Mouse (Mus musculus): ENCODE data around the gene Adamts8. TPM values are rescaled to one million over a fixed set of nuclear protein-coding genes. Genes with fewer than 3 reads are reported as not detected.
A peak's percentile ranks its signal among the peaks of the same experiment; 100 is the strongest.

The Adamts8 gene
- polyA plus RNA-seq, 3 experiments from 2014 or later: 0.16 to 0.30 (median 0.21) TPM

DNA sequence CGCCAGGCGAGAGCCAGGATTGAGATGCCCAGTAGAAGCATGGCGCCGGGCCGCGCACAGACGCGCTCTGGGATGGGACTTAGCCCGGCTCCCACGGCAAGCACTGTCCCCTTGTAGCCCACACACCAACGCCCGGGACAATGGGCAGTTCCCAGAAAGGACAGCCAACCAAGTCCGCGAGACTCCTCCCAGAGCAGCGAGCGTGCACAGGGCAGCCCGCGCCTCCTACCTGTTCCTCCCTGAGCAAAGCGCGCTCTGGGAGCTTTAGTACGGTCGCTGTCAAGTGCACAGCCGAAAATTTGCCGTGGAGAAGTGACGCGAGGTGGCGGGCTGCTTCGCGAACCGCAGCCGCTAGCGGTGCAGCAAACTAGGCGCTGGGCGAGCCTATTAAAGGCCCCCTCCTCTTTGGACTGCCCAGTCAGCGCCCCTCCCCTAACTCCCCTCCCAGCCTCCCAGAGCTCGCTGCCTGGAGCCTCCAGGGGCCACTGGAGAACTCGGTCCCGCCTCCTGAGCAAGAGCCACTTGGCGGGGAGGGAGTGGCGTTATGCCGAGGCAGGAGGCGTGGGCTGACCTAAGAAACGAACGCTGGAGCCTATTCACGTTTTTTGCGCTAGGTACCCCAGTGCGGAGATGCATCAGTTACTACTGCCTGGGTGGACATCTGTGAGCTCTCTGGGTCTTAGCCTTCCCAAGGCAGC, 20.0 kb upstream of the Adamts8 start, which contains the start of gene Adamts15:
Adamts15 (minus strand) TSS at position 256 of the 698 bp plus-strand sequence.
- ATAC-seq: no peak

GRCm38 (mm10) chr9:30928759-30929158, 13.6 kb upstream of the Adamts8 start:
- ATAC-seq: no peak

DNA sequence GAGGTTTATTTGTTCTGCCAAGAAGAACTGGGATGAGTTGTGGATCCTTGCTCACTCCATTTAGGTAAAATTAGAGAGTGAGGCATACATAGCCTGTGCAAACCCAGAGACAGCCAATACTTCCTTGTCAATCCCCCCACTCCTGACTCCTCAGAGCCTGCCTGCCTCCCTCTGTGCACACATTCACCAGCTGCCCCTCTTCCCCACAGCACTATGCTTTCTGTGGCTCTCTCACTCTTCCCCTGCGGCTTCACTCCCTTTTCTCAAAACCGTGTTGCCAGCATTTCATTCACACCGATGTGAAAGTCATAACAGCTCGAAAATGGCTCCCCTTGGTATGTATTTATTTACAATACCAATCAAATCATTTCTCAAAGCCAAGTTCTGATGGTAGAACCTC, 10.0 kb upstream of the Adamts8 start:
- no peak for ATAC-seq

DNA sequence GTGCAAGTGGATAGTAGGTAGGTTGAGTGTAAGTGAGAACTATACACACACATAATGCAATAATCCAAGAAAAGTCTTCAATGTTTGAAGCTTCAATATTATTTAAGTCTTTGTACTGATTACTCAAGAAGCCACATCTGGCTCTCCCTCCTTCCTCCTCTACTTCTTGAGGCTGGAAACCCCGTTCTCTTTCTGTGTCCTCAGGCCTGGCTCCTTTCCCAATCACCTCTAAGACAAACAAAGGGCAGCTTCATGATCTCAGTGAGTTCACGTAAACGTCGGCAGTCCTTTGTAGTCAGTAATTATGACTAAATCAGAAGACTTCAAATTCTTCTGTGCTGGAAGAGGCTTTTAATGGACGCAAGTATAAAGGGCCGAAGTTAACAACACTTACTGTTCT, 7.5 kb upstream of the Adamts8 start:
- ATAC-seq: no peak

- no peak for ATAC-seq
These were observed 5.5 kb upstream of the Adamts8 start for GRCm38 (mm10) chr9:30936674-30937438.

DNA sequence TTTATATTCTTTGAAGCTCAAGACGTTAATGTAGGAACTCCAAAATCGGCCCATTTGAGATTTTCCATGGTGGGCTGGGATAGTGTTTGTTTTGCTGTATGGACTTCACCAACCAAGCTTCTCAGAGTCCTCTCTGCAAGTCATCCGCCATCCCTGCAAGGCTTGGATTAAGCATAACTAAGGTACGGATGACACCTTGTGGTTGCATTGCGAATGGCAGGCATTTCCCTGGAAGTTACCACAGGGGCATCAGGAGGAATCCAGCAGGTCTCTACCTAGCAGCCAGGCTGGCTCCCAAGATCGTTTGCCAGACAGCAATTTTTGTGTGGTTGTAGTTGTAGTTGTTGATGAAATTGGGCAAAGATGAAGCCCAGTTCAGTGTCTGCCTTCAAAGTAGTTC, 2.0 kb upstream of the Adamts8 start:
- ATAC-seq: peak; percentile 46

DNA sequence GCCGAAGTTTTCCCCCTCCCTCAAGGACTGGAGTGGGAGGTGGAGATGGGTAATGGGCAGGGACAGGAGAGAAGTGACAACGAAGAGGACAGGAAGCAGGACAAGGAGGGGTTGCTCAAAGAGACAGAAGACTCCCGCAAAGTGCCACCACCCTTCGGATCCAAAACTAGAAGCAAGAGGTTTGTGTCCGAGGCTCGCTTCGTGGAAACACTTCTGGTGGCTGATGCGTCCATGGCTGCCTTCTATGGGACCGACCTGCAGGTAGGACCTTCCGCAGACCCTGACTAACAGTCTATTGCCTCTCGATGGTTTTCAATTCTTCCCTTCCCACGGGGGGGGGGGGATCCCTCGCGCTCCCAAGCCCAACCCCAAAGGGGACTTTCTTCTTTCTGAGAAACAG, 979 bp downstream of the Adamts8 start:
- no peak for ATAC-seq

- no peak for ATAC-seq
These were observed 1.9 kb downstream of the Adamts8 start for GRCm38 (mm10) chr9:30944234-30944633.

- ATAC-seq: no peak
These were observed 2.9 kb downstream of the Adamts8 start for GRCm38 (mm10) chr9:30945276-30945675.

DNA sequence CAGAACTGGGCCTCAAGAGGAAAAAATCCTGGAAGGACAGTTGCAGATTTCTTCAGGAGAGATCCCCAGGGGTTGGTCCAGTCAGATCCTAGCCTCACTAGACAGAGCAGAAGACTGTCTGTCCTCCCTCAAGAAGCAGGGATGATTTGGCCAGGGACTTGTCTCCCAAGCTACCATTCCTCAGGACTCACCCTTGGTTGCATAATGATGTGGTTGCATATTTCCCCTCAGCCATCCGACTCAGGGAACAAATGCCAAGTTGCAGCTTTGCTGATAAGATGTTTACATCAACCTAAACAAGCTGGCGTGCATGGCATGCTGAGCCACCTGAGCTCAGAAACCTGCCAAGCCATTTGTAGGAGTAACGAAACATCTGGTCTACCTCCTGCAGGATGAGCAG, 7.1 kb downstream of the Adamts8 start:
- no peak for ATAC-seq

GRCm38 (mm10) chr9:30949971-30950370, 7.6 kb downstream of the Adamts8 start:
- ATAC-seq: no peak

- ATAC-seq: no peak
These were observed 8.2 kb downstream of the Adamts8 start for GRCm38 (mm10) chr9:30950592-30950991.

- ATAC-seq: no peak
These were observed 9.1 kb downstream of the Adamts8 start for GRCm38 (mm10) chr9:30951461-30951860.

DNA sequence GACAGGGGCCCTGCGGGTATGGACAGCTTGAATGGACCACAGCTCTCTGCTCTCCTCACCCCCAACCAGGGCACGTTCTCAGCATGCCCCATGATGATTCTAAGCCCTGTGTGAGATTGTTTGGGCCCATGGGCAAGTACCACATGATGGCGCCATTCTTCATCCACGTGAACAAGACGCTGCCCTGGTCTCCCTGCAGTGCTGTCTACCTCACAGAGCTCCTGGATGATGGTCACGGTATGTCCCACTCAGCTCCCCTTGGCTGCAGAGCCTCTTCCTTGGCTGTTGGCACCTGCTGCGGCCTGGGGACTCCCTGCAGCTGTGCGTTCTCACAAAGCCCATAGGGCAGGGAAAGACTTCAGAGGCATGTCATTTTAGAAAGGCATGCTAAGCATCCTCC, 10.9 kb downstream of the Adamts8 start:
- ATAC-seq: no peak

DNA sequence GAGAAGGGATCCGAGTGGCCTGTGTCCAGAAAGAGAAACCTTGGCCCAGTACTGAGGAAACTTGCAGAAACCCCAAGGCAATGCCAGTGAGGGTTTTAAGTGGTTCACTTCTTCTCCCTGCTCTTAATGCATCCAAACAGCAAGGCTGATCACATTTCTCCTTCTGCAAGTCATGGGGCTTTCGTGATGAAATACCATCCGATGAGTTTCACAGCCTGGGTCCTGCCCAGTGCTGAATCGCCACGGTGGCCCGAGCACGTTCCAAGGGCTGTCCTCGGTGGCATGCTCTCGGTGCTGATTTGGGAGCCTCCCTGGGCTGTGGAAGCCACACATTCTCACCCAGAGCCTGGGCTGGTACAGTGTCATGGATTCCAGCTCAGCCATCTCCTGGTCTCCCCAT, 12.9 kb downstream of the Adamts8 start:
- ATAC-seq: no peak

DNA sequence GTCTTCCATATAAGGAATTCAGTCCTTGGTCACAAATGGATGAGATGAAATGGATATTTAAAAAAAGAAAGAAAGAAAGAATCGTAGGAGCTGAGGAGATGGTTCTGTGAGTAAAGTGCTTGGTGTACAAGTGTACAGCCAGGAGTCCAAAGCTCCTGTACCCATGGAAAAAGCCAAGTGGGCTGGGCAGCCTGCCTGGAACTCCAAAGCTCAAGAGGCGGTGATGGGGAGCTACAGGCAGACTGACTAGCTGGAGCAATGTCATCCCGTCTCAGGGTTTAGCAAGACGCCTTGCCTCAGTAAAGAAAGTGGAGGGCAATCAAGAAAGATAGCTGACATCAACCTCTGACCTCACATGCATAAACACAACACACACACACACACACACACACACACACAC, 21.4 kb downstream of the Adamts8 start:
- ATAC-seq: no peak

DNA sequence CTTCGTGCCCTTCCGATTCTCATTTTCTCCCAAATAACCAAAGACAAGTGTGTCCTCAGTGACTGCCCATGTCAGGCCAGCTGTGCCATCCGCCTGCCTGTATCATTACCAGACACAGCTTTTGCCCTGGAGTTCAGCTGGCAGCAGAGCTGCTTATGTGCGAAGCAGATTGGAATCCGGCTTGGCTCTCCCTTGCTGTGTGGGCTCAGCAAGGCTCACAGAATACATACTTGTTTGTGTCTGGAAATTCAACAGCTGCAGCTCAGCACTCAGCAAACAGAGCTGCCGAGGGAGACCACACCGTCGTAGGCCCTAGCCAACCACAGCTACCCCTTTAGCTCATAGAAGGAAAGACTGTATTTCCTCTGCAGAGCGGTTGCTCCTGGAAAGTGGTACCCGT, 22.3 kb downstream of the Adamts8 start:
- no peak for ATAC-seq

DNA sequence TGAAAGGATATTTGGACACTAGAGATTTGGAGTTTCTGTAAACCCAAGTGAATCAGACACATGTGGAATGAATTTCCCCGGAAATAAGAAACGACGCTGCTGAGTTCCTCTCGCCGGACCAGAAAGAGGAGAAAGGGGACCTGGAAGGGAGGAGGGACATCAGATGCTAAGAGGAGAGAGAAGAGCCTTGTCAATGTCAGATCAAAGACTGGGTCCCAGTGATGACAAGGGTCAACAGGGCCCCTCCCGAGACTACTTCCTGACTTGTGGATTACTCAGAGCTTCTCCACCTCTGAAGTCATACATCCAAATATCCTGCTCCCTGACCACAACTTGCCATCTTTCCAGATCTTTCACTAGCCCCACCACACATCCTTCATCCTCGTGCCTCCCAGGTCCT, 24.5 kb downstream of the Adamts8 start:
- ATAC-seq: no peak

DNA sequence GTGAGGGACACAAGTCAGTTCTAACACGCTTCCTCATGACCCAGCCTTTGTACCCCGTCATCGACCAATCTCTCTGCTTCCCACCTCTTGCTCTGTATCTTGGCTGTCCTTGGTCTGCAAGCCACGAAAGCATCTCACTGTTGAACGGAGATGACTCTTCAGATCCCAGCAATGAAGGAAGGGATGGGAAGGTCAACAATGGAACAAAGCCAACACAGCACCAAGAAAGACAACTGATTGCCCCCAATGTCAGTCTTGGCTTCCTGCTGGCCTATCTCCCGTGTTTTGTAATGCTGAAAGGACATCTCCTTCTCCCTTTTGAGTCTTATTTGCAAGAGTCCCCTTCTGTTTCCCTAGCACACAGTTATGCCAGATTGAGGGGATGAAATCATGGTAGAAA, 25.8 kb downstream of the Adamts8 start:
- no peak for ATAC-seq

DNA sequence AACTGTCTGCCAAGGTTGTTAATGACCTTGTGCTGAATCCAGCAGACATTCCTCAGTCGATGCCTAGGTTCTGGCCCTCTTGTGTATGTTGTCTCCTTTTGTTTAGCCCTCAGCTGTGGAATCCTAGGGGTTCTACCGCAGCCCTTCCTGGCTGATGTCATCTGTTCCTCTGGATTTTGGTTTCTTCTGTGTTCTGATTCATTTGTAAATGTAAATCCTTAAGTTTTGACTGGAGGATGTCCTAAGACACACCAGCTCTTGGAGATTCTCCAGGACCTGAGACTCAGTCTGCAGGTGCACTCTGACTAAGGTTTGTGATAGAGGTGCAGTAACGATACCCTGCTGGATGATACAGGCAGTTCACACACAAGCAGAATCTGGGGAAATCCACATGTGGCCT, 27.6 kb downstream of the Adamts8 start:
- ATAC-seq: no peak

DNA sequence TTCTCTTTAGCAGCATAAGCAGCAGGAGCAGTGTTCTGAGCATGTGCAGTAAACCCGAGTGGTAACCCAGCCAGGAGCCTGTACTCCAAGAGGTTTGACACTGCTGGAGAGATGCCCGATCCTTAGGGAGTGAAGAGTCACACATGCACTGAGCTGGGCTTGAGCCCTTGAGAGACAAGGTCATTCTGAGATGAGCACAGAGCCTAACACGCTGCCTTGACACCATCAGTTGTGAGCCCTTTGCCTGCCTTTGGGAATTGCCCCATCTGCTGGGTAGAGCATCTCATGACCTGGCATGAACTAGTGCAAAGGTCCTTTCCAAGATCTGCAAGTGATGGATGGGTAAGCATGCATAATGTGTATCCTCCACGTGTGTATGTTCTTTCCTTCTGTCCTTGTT, 29.6 kb downstream of the Adamts8 start:
- no peak for ATAC-seq

DNA sequence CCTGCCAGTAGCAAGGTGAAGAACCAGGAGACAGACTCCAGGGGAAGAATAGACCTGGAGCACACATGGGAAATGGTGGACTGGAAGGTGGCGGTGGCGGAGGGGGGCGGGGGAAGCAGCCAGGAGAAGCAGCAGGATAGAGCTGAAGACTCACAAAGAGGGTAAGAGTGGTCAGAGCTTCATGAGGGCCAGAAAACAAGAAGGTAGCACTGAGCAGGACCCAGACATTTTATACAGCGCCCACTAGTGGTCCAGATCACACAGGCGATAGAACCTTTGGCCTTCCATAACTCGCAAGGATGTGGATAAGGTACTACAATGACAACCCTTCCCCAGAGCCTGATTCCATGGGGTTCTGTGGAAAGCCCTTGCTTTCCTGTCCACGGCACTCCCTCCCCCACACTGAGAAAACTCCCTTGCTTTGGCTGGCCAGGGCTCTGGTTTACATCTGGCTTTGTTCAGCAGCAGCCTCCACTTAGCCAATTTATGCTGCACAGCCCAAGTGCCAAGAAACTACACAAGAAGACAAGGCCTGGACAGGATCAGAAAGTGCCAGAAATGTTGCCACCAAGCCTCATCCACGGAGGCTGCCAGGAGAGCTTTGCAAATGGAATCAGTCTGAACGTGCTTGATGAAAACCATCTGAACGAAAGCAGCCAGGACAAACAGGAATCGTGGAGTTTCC, 34.1 kb downstream of the Adamts8 start:
- no peak for ATAC-seq

- ATAC-seq: no peak
These were observed 38.1 kb downstream of the Adamts8 start for GRCm38 (mm10) chr9:30980467-30980866.

- ATAC-seq: no peak
These were observed 43.4 kb downstream of the Adamts8 start for GRCm38 (mm10) chr9:30985782-30986181.

Data from inflammation-experienced regulatory T-cells, adult 6 months (primary cell).